Mouse (Mus musculus) adrenal gland, postnatal 10 days (tissue): ENCODE results near the gene Wsb2. TPM values are rescaled to one million over a fixed set of nuclear protein-coding genes. Genes with fewer than 3 reads are reported as not detected.
"Not testable (repeated sequence)": the region's sequence is repeated elsewhere in the genome, so short reads cannot be mapped to it uniquely, and the experiment has no call there.

ENCODE experiments used
- DNase-seq: peaks from one replicate; pipeline ENCODE4 v3.0.0; 2021; ENCODE audit warnings: mixed read lengths
- total RNA-seq, 2 experiments: library from RNA; stranded (reverse); gene quantifications; 2 replicates each; pipeline ENCODE4 v1.2.3; 2021

The Wsb2 gene
- total RNA-seq, 2 experiments from 2014 or later, result 92.8 to 97.5 TPM

DNA sequence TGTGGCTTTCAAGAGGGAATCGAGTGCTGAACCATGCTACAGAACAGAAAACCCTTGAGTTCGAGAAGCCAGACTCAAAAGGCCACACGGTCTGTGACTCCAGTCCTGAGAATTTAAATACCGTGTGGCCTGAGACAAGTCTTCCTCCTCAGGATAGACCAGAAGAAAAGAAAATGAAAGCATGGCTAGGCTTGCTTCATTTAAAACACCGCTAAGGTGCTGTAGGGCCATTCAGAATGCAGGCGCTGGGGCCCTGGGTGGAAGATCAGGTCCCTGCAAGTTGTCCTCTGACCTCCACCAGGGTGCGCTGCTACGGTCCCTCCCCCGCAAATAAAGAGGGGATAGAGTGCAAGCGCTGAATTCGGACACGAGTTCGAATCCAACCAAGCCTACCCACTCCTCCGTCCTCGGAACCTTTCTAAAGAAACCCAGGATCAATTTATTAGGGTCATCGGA, 31.2 kb downstream of the Wsb2 start:
- peak; percentile 66 for DNase-seq

DNA sequence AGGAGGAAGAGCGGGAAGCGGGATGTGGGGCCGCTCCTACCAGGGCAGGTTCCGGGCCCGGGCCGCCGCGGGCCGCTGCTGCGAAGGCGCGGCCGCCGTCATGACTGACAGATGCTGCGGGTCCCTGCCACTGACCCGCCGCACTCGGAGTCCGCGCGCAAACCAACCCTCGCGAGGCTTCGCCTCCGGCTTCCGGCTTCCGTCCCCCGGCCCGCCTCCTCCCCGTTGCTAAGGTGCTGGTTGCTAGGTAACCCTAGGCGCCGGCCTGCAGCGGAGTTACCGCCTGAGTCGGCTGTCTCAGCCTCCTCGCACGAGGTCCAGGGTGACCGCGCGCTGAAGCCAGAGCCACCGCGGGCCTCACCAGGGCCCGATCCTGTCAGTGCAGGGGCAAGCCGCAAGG, 31.8 kb downstream of the Wsb2 start, which contains the start of gene Rfc5:
TSS of gene Rfc5 (minus strand) at position 171 of the 400 bp plus-strand sequence.
- DNase-seq, result peak; percentile 98

DNA sequence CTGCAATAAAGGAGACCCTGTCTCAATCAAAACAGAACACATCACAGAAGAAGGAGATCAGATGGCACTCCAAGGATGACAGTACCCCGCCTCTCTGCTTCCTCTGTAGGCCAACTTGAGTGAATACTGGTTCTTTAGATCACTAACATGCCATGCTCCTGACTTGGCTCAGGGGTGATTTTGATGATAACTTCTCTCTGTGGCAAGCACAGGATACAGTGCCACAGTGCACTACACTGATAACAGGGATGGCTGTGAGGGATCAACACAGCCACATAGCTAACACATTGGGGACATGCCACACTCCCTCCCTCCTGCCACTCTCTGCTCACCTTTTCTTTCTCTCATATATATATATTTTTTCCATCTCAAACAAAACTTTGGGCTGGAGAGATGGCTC, 33.8 kb downstream of the Wsb2 start:
- no peak for DNase-seq

- DNase-seq, result no peak
Observed at GRCm38 (mm10) chr5:117395834-117396233, 38.7 kb downstream of the Wsb2 start.

DNA sequence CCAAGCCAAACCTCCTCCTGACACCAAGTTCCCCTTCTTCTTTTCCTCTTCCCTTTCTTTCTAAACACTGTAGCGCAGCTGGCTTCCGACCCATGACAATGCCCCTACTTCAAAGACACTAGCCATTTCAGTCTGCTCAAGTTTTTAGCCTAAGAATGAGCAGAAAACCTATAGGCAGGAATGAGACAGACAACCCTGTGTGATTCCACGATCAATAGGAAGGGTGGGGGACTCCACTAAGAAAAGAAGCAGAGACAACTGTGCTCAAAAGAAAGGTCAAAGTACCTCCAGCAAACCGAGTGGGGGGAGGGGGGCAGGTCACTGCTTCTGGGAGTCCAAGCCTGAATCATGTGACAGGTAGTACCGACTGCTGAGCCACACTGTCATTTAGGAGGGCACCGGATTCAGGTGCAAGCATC, 39.5 kb downstream of the Wsb2 start:
- no peak for DNase-seq

GRCm38 (mm10) chr5:117397371-117397770, 40.3 kb downstream of the Wsb2 start:
- DNase-seq, result no peak

- DNase-seq, result no peak
Observed at GRCm38 (mm10) chr5:117398007-117398550, 41.0 kb downstream of the Wsb2 start.

DNA sequence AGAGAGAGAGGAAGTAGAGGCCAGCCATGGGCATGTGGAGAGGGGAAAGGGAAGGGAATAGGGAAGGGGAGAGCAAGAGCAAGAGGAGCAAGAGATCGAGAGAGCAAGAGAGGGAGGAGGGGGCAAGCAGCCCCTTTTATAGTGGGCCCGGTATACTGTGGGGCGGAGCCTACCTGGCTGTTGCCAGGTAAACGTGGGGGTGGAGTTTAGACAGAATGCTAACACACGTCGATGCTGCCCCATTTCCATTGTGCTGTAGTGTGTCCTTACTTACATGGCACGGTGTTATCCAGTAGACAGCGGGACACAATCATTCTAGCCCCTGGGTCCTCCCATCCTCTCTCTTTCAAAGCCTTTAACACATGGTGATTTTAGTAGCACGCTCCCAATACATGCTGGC, 42.2 kb downstream of the Wsb2 start:
- DNase-seq, result no peak

DNA sequence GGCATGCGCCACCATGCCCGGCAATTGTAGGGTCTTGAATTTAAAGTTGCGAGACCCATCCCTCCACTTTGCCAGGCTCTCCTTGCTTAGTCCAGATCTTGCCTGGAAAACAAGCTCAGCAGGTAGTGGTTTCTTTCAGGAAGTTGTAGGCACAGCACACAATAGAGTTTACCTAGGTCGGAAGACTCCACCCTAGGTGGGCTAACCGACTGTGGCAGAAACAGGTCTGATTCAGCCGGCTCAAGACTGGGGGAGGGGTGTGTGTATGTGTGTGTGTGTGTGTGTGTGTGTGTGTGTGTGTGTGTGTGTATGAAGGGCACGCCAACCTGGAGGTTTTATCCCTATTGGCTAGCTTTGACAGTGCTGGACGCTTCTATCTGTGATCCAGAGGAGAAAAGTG, 46.5 kb downstream of the Wsb2 start:
- DNase-seq, result no peak

- DNase-seq, result not testable (repeated sequence)
Observed at GRCm38 (mm10) chr5:117404671-117405070, 47.6 kb downstream of the Wsb2 start.

DNA sequence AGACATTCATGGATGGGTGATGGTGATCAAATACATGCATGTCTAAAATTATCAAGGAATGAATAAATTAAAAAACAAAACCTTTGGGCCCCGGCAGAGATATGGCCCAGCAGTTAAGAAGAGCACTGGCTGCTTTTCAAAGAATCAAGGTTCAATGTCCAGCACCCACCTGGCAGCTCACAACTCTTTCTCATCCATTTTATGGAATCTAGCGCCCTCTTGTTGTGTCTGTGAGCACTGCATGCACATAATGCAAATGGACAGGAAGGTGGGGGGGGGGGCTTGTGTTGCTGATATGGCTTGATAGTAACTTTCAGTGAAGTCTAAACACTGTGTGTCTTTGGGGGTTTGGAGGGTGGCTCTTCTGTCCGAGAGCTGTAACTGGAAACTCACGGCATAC, 51.1 kb downstream of the Wsb2 start:
- DNase-seq, result peak; percentile 53

GRCm38 (mm10) chr5:117409369-117409768, 52.3 kb downstream of the Wsb2 start:
- no peak for DNase-seq

GRCm38 (mm10) chr5:117413507-117414501, 56.7 kb downstream of the Wsb2 start, which contains the start of gene Ksr2:
TSS of gene Ksr2 (plus strand) at chr5:117414000.
- DNase-seq, result peak; percentile 54

- no peak for DNase-seq
Observed at GRCm38 (mm10) chr5:117414611-117415010, 57.5 kb downstream of the Wsb2 start.

GRCm38 (mm10) chr5:117415011-117415912, 58.2 kb downstream of the Wsb2 start:
- DNase-seq, result no peak

- DNase-seq, result no peak
Observed at GRCm38 (mm10) chr5:117417442-117417841, 60.3 kb downstream of the Wsb2 start.

Other genes starting within 250 kb of the Wsb2 start
- gene Suds3, start 241.2 kb upstream of the Wsb2 start, total RNA-seq, result 100 to 1,000 TPM; 100 to 109 TPM
- gene Taok3, start 237.2 kb upstream of the Wsb2 start, total RNA-seq, result 10 to 100 TPM; 26.0 to 29.3 TPM
- 100 to 1,000 TPM; 763 to 803 TPM for gene Pebp1, start 69.7 kb upstream of the Wsb2 start, total RNA-seq
- 10 to 100 TPM; 23.4 to 26.0 TPM for gene Vsig10, start 38.2 kb upstream of the Wsb2 start, total RNA-seq
- gene Rfc5, start 31.7 kb downstream of the Wsb2 start, total RNA-seq, result 10 to 100 TPM; 16.3 to 27.8 TPM
- gene Ksr2, start 56.7 kb downstream of the Wsb2 start, total RNA-seq, result 1 to 10 TPM; 3.6 to 5.1 TPM